Mouse (Mus musculus) megakaryocyte-erythroid progenitor cell, adult 5 weeks (primary cell): Measurements from ENCODE around the gene Olfr273. TPM values are rescaled to one million over a fixed set of nuclear protein-coding genes. Genes with fewer than 3 reads are reported as not detected.

Experiments used
- polyA plus RNA-seq: library from polyadenylated mRNA; stranded (reverse); fragments of >175 nt; gene quantifications from 2 replicates; pipeline ENCODE4 v1.2.3, GENCODE M21; 2012

The Olfr273 gene
- not detected in 2 replicates for polyA plus RNA-seq

GRCm38 (mm10) chr4:52859136-52859535, at the start of gene Olfr273:
Gene Olfr273, minus strand, starts transcription at chr4:52859236.

GRCm38 (mm10) chr4:52814304-52814703, 44.7 kb downstream of the Olfr273 start, which contains the start of gene Olfr275:
Gene Olfr275, plus strand, starts transcription at chr4:52814604.

Other genes with a start within 250 kb of the Olfr273 start
- gene Olfr275, start 44.6 kb downstream of the Olfr273 start, polyA plus RNA-seq, result not detected in 2 replicates
- not detected in 2 replicates for gene Olfr272, start 59.9 kb upstream of the Olfr273 start, polyA plus RNA-seq
- not detected in 2 replicates for gene Olfr270, start 105.3 kb upstream of the Olfr273 start, polyA plus RNA-seq
- not detected in 2 replicates for gene Nipsnap3a, start 130.0 kb upstream of the Olfr273 start, polyA plus RNA-seq
- gene Nipsnap3b, start 152.6 kb upstream of the Olfr273 start, polyA plus RNA-seq, result 54.1 and 70.6 TPM in 2 replicates